Mouse (Mus musculus) cerebellum, adult 11 months (tissue): ENCODE measurements around the gene Zcchc24.

ENCODE experiments used
- DNase-seq: peaks from one replicate; pipeline ENCODE4 v3.0.0; 2022

The Zcchc24 gene

GRCm38 (mm10) chr14:25713443-25713842 lies 55.4 kb downstream of the Zcchc24 start:
- DNase-seq = no peak

GRCm38 (mm10) chr14:25711602-25712001 lies 57.2 kb downstream of the Zcchc24 start:
- no peak for DNase-seq

- no peak for DNase-seq
Observed at GRCm38 (mm10) chr14:25711177-25711576, 57.7 kb downstream of the Zcchc24 start.

GRCm38 (mm10) chr14:25710681-25711080 lies 58.2 kb downstream of the Zcchc24 start:
- no peak for DNase-seq

GRCm38 (mm10) chr14:25710073-25710472 lies 58.8 kb downstream of the Zcchc24 start:
- DNase-seq = no peak

- no peak for DNase-seq
Observed at GRCm38 (mm10) chr14:25708917-25709316, 59.9 kb downstream of the Zcchc24 start.

GRCm38 (mm10) chr14:25708451-25708850 lies 60.4 kb downstream of the Zcchc24 start:
- DNase-seq = no peak

- DNase-seq = no peak
Observed at GRCm38 (mm10) chr14:25707691-25708181, 61.1 kb downstream of the Zcchc24 start.

GRCm38 (mm10) chr14:25701986-25702385 lies 66.9 kb downstream of the Zcchc24 start:
- no peak for DNase-seq

GRCm38 (mm10) chr14:25696356-25696755 lies 72.5 kb downstream of the Zcchc24 start:
- DNase-seq = no peak

GRCm38 (mm10) chr14:25695059-25695458 lies 73.8 kb downstream of the Zcchc24 start:
- no peak for DNase-seq

GRCm38 (mm10) chr14:25694569-25694897 lies 74.3 kb downstream of the Zcchc24 start:
- DNase-seq = no peak

- peak; percentile 95 for DNase-seq
Observed at GRCm38 (mm10) chr14:25693888-25694568, 74.8 kb downstream of the Zcchc24 start, which contains the start of gene Ppif. Gene Ppif, plus strand, starts transcription at chr14:25694154.

- DNase-seq = peak; percentile 37
Observed at GRCm38 (mm10) chr14:25693271-25693887, 75.5 kb downstream of the Zcchc24 start.

GRCm38 (mm10) chr14:25686983-25687901 lies 81.6 kb downstream of the Zcchc24 start:
- DNase-seq = no peak

GRCm38 (mm10) chr14:25686216-25686945 lies 82.5 kb downstream of the Zcchc24 start:
- no peak for DNase-seq

GRCm38 (mm10) chr14:25682020-25682419 lies 86.8 kb downstream of the Zcchc24 start:
- DNase-seq = no peak

GRCm38 (mm10) chr14:25679625-25680024 lies 89.2 kb downstream of the Zcchc24 start:
- DNase-seq = no peak

GRCm38 (mm10) chr14:25667587-25667986 lies 101.3 kb downstream of the Zcchc24 start:
- DNase-seq = no peak

- no peak for DNase-seq
Observed at GRCm38 (mm10) chr14:25666668-25667376, 102.0 kb downstream of the Zcchc24 start.

GRCm38 (mm10) chr14:25665314-25665970 lies 103.4 kb downstream of the Zcchc24 start:
- no peak for DNase-seq
